Mouse (Mus musculus) hindbrain, embryonic 10.5 days (tissue): ENCODE results near the gene Nfix. TPM values are rescaled to one million over a fixed set of nuclear protein-coding genes. Genes with fewer than 3 reads are reported as not detected.
A peak's percentile ranks its signal among the peaks of the same experiment; 100 is the strongest.

ENCODE experiments used
- DNase-seq: peaks from one replicate; pipeline ENCODE4 v3.0.0-alpha.2; 2017; ENCODE audit warnings: low spot score
- H3K27ac ChIP-seq: fragments of 300-500 bp; sonication (generic); 2 replicates; pipeline ENCODE4 v1.5.1; 2016; ENCODE audit warnings: mild to moderate bottlenecking, moderate library complexity
- H3K27me3 ChIP-seq: fragments of 300-500 bp; sonication (generic); 2 replicates; pipeline ENCODE4 v1.6.1; 2016; ENCODE audit warnings: mild to moderate bottlenecking; ENCODE audit not compliant: poor library complexity, insufficient read depth, severe bottlenecking
- H3K36me3 ChIP-seq: fragments of 300-500 bp; sonication (generic); 2 replicates; pipeline ENCODE4 v1.6.1; 2016; ENCODE audit warnings: mild to moderate bottlenecking, moderate library complexity
- H3K4me1 ChIP-seq: fragments of 300-500 bp; sonication (generic); replicated peaks from 2 replicates; pipeline ENCODE4 v1.6.1; 2016; ENCODE audit warnings: mild to moderate bottlenecking
- H3K4me3 ChIP-seq: fragments of 300-500 bp; sonication (generic); 2 replicates; pipeline ENCODE4 v1.5.1; 2016; ENCODE audit warnings: mild to moderate bottlenecking, moderate library complexity
- H3K9me3 ChIP-seq: fragments of 300-500 bp; sonication (generic); 2 replicates; pipeline ENCODE4 v1.6.1; 2016; ENCODE audit warnings: mild to moderate bottlenecking, moderate library complexity
- WGBS: fragments of 180-500 bp; shearing (Covaris S2); methylation state at CpG from one replicate; pipeline ENCODE4 v1.1.7; 2016; 5-methylcytosine and 5-hydroxymethylcytosine counted together
- polyA plus RNA-seq: library from polyadenylated mRNA; unstranded; fragments of >200 nt; fragmentation: Nextera tagmentation; extraction: Ambion mirVana; gene quantifications from 2 replicates; pipeline ENCODE4 v1.2.1, GENCODE M21; 2016

The Nfix gene
- polyA plus RNA-seq, 1 experiment from 2014 or later = 0.29 TPM

DNA sequence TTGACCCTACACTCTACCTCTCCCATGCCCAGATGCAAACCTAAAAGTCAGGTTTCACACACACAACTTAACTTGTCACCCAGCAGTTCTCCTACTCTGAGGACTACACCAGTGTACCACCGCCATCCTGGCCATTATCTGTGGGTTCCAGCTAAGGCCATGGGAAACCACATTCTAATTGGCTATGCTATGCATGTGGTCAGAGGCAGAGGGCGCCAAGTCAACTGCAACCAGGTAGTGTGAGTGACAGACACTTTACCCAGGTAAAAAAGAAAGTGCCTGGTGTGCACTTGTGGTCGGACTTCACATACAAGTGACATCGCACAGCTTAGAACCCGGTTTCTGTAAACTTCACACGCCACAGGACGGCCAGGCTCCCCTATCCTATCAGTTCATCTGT, 41.0 kb downstream of the Nfix start:
- DNase-seq = no peak
- H3K27me3 ChIP-seq = peaks cover 99% of the 10 kb centered on the region
- no peak overlapping the region for H3K4me3 ChIP-seq
- H3K36me3 ChIP-seq = no peaks in the 10 kb centered on the region
- no peak overlapping the region for H3K27ac ChIP-seq
- peaks cover 13% of the 10 kb centered on the region; the same call in 1 of the 2 replicates for H3K4me1 ChIP-seq
- H3K9me3 ChIP-seq = no peaks in the 10 kb centered on the region
- 60% methylated on average over 7 of the region's 7 CpGs for WGBS

DNA sequence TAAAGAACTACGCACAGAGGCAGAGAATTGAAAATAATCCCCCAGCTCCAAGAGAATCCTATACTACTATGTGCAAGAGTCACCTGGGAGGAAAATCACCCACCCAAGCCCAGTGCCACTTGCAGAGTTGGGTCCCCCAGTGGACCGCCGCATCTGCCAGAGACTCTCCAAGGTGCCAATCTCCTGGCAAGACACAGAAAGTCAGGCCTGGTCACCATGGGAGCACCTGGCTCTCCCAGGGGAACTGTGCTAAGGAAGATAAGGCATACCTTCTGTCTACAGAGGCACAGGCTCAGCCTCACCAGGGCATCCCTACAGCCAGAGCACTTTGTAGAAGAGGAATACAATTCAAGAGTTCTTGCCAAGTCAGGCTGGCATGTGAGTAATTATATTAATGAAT, 41.8 kb downstream of the Nfix start:
- Histone ChIP-seq H3K4me1 (peaks cover 13% of the 10 kb centered on the region; the same call in 1 of the 2 replicates), H3K36me3 (no peaks in the 10 kb centered on the region), H3K27me3 (peaks cover 99% of the 10 kb centered on the region), H3K9me3 (no peaks in the 10 kb centered on the region), H3K4me3 (no peak overlapping the region), H3K27ac (no peak overlapping the region)
- no peak for DNase-seq
- 96% methylated on average over 3 of the region's 3 CpGs for WGBS

DNA sequence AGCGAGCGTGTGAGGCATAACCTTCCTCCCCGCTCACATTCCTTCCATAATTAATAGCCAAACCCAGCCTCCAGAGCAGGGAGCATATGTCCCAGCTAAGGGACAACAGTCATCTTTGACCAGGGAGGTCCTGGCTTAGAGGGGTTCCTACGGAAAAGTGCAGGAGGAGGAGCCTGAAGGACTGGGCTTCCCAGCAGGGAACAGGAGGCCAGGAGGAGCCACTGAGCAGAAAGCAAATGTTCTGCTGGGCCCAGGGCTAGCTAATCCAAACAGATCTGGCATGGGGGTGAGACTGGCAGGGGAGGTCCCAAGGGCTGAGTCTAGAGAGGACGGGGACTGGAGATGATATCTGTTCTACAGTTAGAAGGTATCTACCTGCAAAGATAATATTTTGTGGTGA, 42.6 kb downstream of the Nfix start:
- no peaks in the 10 kb centered on the region for H3K9me3 ChIP-seq
- no peaks in the 10 kb centered on the region for H3K36me3 ChIP-seq
- no peak overlapping the region for H3K4me3 ChIP-seq
- 42% methylated on average over 5 of the region's 5 CpGs for WGBS
- peaks cover 99% of the 10 kb centered on the region for H3K27me3 ChIP-seq
- DNase-seq = no peak
- no peak overlapping the region for H3K27ac ChIP-seq
- H3K4me1 ChIP-seq = peaks cover 13% of the 10 kb centered on the region; the same call in 1 of the 2 replicates

DNA sequence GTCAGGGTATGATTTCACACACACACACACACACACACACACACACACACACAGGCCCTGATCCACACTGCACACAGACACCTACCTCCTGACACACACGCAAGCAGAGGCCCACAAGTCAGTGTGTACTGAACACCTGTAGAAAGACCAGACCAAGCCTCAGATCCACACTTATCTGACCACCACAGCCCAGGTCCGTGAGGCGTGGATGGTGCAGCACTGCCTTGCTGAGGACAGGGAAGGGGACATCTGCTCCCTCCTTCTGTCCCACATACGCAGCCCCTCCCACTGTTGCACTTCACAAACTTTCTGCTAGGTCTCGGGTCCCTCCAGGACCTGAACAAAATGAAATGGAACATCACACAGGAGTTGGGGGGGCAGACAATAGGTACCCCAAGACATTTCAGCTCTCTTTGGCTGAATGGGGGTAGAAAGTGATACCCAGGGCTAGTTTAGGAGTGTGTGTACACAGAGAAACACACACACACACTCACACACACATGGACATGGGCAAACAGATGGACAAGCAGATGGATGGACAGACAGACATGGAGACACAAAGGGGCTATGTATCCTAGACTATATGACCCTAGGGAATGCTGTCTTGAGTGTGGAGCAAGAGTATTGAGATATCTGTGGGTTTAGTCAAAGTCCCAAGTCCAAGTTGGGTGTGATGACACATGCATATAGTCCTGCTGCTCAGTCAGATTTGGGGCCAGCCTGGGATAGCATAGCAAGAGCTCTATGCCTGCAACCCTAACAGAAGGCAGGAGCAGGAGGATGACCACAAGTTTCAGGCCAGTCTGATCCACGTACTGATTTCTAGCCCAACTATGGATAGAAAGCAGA, 47.2 kb downstream of the Nfix start:
- Histone ChIP-seq H3K36me3 (no peaks in the 10 kb centered on the region), H3K4me1 (peaks cover 18% of the 10 kb centered on the region), H3K9me3 (no peaks in the 10 kb centered on the region), H3K27ac (no peak overlapping the region), H3K27me3 (peaks cover 100% of the 10 kb centered on the region), H3K4me3 (no peak overlapping the region)
- WGBS = 73% methylated on average over 6 of the region's 6 CpGs
- no peak for DNase-seq

DNA sequence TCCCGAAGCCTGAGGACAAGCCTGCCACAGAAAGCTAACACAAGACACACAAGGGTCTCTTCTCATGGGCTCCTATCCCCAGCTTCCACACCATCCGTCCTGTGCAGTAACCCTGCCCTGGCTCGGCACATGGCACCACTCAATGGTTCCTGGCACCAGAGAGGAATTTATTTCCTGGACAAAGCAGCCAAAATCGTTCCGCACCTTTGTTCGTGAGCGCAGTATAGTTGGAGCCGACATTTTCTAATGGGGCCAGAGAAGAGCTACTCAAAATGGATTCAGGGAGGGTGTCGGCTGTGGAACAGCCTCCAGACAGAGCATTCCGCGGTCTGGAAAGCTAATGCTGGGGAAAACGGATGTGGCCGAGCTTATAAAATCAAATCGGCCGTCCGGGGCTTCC, 50.6 kb downstream of the Nfix start:
- Histone ChIP-seq H3K9me3 (no peaks in the 10 kb centered on the region), H3K4me3 (no peak overlapping the region), H3K4me1 (peaks cover 35% of the 10 kb centered on the region), H3K27ac (no peak overlapping the region), H3K36me3 (no peaks in the 10 kb centered on the region), H3K27me3 (peaks cover 100% of the 10 kb centered on the region)
- DNase-seq = no peak
- 77% methylated on average over 16 of the region's 16 CpGs for WGBS

DNA sequence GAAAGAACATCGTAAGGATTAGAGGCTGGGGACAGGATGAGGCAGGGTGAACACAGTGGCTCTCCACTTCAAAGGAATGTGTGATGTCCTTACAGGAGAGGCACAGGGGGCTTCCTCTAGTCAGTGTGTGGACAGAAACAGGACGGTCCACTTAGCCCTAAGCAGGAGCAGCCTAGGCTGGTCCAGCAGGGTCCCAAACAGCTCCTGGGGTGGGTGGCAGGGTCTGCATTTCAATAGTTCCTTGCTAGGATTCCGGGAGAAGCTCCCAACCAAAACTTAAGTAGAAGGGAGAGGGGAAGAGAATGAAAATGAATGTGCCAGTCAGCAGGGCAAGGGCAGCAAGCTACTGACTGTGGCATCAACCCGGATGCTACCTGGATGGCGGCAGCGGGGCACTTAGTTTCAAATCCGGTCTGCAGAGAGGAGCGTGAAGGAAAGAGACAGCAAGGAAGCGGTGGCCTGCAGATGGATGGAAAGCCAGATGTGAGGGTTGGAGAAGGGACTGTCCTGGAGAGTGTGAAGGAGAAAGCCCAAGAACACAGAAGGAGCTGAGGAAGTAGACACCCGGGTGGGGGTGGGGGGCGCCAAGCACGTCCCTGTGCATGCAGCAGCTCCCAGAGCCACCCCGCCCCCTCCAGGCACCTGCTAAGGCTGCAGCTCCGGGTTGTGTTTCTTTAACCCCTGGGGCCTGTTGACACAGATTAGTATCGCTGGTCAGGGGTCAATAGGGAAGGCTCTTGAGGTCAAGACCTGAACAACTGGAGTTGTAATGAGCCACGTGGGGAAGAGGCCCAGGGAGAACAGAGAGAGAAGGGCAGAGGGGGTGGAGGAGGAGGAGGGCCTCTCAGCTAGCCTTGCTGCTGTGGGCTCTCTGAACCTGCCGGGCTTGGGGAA, 54.9 kb downstream of the Nfix start:
- H3K9me3 ChIP-seq = no peaks in the 10 kb centered on the region
- H3K4me1 ChIP-seq = peaks cover 70% of the 10 kb centered on the region
- WGBS = 2% methylated on average over 17 of the region's 17 CpGs
- no peaks in the 10 kb centered on the region for H3K36me3 ChIP-seq
- peaks cover 100% of the 10 kb centered on the region for H3K27me3 ChIP-seq
- peak; percentile 81 for DNase-seq
- peak overlapping the region; percentile 22 for H3K4me3 ChIP-seq
- peak overlapping the region; percentile 65 for H3K27ac ChIP-seq

DNA sequence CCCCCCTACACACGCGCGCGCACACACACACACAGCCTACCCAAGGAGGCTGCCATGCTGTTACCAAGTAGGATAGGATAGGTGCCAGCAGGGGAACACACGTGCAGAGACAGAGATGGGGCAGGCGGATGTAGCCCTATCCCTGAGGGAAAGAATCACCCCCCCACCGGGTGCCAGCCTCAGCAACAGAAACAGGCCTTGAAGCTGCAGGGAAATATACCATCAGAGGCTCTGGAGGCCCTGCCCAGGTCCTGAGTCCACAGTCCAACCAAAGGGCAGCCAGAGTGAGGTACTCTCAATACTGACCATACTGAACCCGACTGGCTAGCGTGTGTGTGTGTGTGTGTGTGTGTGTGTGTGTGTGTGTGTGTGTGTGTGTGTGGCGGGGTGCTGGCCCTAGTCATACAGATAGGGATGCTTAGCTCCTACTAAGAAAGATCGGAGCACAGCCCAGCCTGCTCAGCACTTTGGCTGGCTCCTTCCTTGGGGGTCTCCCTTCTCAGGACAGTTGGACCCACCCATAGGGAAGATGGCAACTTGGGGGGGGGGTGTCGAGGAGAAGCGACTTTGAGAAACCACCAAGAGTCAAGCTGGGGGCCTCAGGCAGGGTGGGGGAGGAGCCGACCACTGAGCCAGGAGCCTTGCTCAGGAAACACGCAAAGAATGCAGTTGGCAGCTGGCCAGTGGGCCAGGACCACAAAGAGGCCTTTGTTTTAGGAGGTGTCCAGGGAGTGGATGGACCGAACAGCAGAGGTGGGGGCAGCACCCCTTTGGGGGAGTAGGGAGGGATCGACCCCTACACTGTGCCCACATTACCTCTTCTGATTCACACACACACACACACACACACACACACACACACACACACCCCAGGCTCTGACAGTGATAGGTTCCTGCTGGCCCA, 56.4 kb downstream of the Nfix start:
- peak overlapping the region; percentile 35 for H3K4me3 ChIP-seq
- DNase-seq = peak; percentile 76
- peak overlapping the region; percentile 65 for H3K27ac ChIP-seq
- H3K36me3 ChIP-seq = no peaks in the 10 kb centered on the region
- peaks cover 100% of the 10 kb centered on the region for H3K27me3 ChIP-seq
- no peaks in the 10 kb centered on the region for H3K9me3 ChIP-seq
- H3K4me1 ChIP-seq = peaks cover 71% of the 10 kb centered on the region
- WGBS = 2% methylated on average over 17 of the region's 17 CpGs

DNA sequence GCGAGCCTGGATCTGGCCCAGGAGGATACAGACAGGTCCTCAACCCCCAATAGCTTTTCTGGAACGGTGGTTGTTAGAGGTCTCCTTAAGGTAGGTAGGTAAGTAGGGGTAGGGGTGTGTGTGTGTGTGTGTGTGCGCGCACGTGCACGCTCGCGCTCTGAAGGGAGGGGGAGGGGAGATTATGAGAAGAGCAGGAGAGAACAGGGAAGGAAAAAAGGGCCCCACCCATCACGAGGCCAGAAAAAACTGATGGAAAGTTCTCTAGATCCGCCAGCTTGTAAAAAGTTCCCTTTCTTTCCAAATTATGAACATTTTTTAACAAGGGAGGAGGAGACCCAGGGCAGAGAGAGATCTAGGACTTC, 57.1 kb downstream of the Nfix start:
- no peak for DNase-seq
- H3K27ac ChIP-seq = peak overlapping the region; percentile 76
- peaks cover 100% of the 10 kb centered on the region for H3K27me3 ChIP-seq
- peaks cover 79% of the 10 kb centered on the region for H3K4me1 ChIP-seq
- 3% methylated on average over 10 of the region's 10 CpGs for WGBS
- H3K36me3 ChIP-seq = no peaks in the 10 kb centered on the region
- H3K9me3 ChIP-seq = no peaks in the 10 kb centered on the region
- peak overlapping the region; percentile 32 for H3K4me3 ChIP-seq

DNA sequence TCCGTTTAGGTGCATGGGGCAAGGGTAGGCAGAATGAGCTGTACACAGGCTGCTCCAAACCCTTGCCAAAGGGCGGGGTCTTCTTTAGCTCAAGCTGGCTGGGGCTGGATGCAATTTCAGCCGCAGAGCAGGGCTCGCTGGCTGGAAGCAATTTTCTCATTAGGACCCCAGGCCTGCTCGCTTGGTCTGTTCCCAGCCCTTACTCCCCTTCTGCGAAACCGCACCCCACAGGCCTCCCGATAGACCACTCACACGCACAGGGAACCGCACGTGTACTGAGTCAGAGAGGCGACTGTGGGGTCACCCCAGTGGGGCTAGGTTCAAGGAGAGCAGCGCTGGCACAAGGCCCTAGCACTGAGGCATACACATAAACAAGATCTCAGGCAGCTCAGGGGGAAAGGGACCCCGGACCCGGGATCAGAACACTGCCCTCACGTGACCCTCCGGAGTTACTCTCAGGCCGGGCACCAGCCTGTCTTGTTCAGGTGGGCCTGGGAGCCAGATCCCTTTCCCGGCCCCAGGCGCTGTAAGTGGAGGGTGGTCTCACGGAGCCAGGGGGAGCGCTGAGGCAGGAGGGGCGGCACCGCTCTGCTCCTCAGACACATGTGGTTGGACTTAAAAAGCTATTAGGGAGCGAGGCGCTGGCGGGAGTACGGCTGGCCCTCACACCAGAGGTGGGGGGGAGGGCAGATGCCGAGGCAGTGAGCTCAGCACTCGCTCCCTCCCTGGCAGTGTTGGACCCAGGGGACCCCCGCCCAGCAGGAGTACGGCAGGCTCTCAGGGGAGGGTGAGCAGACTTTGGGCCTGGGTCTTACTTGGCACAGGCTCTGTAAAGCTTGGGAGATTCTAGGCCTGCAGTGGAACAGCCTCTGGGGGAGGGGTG, 57.7 kb downstream of the Nfix start:
- peaks cover 100% of the 10 kb centered on the region for H3K27me3 ChIP-seq
- H3K27ac ChIP-seq = peak overlapping the region; percentile 76
- peak; percentile 66 for DNase-seq
- no peaks in the 10 kb centered on the region for H3K36me3 ChIP-seq
- peaks cover 85% of the 10 kb centered on the region for H3K4me1 ChIP-seq
- under 1% methylated on average over 32 of the region's 32 CpGs for WGBS
- peak overlapping the region; percentile 32 for H3K4me3 ChIP-seq
- no peaks in the 10 kb centered on the region for H3K9me3 ChIP-seq

DNA sequence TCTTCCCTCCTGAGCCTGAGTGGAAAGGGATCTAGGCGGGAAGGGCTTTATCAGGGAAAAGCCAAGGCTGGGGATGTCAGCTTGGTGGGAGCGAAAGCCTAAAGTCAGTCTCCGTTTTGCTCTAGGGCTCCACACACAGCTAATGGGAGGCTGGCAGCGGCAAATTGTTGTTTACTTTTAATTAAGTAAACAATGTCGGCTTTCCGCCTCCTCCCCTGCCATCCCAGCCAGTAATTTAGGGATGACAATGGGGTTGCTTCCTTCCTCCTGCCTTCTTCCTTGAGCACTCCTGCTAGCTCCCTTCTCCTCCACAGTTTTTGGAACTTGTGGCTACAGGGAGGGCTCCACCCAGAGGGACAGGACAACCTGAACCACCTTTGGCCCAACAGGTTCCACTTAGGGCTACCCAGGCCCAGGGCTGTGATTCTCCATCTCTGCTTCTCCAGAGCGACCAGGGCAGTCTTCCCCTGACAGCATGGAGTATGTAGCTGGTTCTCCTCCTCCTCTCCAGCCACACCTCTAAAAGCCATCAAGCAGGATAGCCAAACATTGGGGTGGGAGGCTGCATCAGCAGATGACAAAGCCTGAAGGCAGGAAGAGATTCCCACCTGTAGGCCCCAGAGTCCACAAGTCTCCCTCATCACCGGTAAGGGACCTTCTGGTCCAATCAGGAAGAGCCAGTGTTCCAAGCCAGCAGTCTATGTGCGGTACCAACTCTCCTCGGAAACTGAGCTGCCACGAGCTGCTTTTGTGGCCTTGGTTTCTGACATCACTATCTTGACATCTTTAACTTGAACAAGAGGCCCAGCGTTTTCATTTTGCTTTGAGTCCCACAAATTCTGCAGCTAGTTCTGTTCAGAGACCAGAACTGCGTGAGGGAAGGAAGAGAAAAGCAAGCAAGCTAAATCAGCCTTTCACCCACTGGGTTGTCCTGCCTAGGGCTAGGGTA, 59.0 kb downstream of the Nfix start:
- Histone ChIP-seq H3K4me1 (peaks cover 82% of the 10 kb centered on the region), H3K9me3 (no peaks in the 10 kb centered on the region), H3K27me3 (peaks cover 100% of the 10 kb centered on the region), H3K36me3 (no peaks in the 10 kb centered on the region), H3K27ac (peak overlapping the region; percentile 76; the same call in 1 of the 2 replicates), H3K4me3 (no peak overlapping the region)
- 15% methylated on average over 13 of the region's 13 CpGs for WGBS
- no peak for DNase-seq

DNA sequence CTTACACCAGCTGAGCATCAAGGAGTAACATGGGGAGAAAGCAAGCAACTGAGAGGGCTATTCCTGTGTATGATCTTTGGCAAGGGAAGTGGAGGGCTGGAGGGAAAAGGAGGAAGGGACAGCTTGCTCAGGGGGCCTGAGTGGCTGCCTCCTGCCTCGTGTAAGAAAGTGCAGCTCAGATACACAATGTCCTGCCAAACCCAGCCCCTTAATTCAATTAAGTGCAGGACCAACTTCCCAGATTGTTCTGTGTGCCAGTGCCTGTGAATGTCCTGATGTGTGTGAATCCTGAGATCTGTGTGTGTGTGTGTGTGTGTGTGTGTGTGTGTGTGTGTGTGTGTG, 60.8 kb downstream of the Nfix start:
- WGBS = 3% methylated on average over 1 of the region's 1 CpGs
- DNase-seq = no peak
- Histone ChIP-seq H3K27ac (peak overlapping the region; percentile 12; the same call in 1 of the 2 replicates), H3K9me3 (no peaks in the 10 kb centered on the region), H3K4me1 (peaks cover 76% of the 10 kb centered on the region), H3K36me3 (no peaks in the 10 kb centered on the region), H3K4me3 (no peak overlapping the region), H3K27me3 (peaks cover 100% of the 10 kb centered on the region)
